Mouse (Mus musculus) T-cell, adult 2 months (primary cell): Measurements from ENCODE around the gene Arhgap18.
A peak's percentile ranks its signal among the peaks of the same experiment; 100 is the strongest.

ENCODE experiments used
- DNase-seq: peaks from one replicate; pipeline ENCODE4 v3.0.0; 2022; ENCODE audit warnings: low spot score

Arhgap18 gene

DNA sequence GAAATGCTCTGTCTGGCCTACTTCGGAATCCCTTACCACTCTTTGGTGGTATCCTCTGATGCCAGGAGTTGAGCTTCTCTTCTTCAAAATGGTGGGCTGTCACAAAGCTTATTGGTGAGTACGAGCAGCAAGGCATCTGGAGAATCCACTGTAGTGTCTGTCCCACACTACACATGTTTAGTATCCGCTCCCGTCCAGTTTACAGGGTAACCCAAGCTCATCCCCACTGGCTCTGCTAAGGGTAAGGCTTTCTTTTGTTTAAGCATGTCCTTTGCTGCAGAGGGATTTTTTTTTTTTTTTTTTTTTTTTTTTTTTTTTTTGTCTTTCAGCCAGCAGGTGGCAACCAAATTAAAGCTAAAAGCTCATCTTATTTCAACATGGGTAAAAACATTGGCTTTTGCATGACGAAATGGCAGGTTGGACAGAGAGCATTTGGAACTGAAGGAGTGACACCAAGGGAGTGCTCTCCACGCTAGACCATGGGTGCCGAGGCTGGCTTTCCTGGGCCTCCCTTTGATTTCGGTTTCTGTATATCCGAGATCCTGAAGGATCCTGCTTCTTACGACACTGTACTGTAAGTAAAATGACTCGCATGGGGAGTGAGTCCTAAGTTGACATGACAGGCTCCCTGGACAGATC is at the start of gene Arhgap18:
Gene Arhgap18 (plus strand): TSS at position 493 of the 639 bp plus-strand sequence.
- DNase-seq, result no peak

DNA sequence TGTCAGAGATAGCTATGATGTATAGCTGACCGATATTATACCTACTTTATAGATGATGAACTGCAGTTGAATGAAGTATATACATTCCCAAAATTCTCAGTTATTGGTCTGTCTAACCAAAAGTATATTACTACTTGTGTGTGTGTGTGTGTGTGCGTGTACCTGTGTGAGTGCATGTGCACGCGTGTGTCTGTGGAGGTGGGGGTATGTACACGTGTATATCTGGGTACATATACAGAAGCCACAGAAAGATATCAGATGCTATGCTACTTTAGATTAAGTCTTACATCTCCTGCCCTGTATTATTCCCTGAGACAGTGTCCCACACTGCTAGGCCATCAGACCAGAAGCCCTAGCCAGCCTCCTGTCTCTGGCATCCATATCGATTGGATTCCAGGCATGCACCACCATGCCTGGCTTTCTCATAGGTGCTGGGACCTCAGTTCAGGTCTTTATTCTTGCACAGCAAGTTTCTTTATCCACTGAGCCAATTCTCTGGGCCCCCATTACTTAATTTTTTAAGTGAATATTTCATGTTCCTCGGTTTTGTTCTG is 42.7 kb upstream of the Arhgap18 start:
- no peak for DNase-seq

DNA sequence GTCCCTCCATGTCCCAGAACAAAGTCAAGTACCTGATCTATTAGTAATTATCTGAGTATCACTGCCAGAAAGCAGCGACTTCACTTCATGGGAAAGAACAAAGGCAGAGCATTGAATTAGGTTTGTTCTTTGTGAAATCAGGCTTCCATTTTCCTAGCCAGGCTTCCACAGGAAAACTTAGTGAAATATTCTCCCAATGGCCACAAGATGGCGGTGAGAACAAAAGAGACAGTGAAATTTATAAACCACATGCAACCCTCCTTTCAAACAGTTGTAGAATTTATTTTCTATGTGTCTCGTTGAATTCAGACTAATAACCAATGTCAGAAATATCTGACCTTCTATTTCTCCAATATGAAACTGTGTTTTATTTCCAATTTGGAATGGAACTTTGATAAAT is 42.2 kb upstream of the Arhgap18 start:
- peak; percentile 15 for DNase-seq

DNA sequence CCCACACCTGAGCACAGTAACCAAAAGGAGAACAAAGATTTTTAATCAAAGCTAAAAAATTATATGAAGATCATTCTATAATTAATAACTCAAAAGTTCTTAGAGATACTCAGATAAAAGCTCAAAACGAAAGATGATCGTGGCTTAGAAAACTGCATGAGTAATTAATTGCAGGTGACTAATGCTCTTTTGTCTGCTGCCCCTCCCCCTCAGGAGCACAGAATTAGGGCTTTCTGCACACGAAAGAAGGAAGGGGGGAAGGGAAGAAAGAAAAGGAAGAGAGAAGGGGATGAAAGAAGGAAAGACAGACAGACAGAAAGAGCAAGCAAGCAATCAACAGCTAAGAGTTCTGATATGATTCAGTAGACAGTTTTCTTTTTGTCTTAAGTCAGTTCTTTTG is 39.2 kb upstream of the Arhgap18 start:
- no peak for DNase-seq

DNA sequence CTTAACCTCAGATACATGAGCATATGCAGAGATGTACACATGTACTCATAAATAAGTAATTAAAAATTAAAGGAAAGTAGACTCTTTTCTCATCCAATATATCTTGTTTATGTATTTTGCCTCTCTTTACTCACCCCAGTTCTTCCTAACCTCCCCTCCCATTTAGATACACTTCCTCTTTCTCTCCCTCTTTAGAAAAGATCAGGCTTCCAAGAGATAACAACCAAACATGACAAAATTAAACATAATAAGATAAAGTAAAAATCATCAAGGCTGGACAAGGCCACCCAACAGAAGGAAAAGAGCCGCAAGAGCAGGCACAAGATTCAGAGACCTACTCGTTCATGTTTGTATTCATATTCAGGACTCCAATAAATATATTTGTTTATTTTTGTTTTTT is 28.5 kb upstream of the Arhgap18 start:
- no peak for DNase-seq

DNA sequence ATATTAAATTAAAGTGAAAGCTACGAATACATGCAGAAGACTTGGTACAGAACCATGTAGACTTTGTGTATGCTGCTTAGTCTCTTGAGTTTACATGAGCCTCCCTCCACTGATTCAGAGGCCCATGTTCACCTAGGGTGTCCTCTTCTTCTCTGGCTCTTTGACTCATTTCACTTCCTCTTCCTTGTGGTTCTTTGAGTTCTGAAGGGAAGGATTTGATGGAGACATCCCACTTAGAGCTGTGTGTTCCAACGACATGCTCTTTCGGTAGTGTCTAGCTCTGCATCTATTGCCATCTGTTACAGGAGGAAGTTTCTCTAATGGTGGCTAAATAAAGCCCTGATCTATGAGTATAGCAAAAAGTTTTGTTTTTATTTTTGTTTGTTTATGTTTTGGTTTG is 28.0 kb upstream of the Arhgap18 start:
- DNase-seq, result no peak

DNA sequence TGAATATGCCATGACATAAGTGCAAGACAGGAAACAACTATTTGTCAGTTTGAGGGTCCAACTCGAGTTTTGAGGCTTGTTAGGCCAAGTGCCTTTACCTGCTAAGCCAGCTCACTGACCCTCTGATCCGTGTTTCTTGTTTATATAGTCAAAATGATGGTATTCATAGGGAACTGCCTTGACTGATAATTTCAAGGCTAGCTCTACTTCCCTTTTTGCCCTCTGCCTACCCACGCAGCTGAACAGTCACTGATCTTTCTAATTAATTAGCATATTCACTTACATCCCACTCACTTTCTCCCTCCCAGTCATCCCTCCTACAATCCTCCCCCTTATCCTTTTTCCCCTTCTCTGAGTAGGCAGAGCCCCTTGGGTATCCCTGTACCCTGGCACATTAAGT is 2.4 kb upstream of the Arhgap18 start:
- DNase-seq, result no peak

DNA sequence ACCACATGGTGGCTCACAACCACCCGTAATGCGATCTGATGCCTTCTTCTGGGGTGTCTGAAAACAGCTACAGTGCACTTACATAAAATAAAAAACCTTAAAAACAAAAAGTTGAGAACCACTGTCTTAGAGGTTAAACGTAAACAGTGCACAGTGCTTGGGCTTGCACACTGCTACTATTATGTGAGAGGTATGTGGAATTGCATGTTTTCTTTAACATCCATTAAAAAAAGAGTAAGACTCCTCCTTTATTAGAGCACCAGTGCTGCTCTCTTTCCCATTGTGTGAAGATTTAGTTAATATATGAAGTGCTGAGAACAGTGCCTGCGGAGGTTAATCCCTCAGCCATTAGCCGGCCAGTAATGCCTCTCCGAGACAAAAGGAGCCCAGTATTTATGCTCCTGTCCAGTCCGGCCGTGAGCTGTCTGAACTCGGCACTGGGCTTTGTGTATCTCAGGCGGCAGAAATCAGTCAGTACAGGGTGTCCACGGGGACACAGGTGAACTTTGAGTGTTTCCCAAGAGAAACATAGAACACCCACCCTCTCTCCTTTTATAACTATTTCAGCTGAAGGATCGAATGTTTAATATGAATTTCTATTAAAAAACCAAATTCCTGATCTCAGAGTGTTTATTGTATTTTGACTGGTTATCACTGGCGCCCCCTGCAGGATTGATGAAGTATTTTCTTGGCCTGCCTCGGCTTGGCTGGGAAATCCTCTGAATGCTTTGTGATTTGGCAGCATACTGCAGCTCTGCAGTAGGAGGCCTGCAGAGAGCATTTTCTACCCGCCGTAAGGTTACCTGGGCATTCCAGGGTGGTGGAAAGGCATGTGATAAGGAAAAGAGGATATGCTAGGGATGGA is 925 bp upstream of the Arhgap18 start:
- DNase-seq, result peak; percentile 36

DNA sequence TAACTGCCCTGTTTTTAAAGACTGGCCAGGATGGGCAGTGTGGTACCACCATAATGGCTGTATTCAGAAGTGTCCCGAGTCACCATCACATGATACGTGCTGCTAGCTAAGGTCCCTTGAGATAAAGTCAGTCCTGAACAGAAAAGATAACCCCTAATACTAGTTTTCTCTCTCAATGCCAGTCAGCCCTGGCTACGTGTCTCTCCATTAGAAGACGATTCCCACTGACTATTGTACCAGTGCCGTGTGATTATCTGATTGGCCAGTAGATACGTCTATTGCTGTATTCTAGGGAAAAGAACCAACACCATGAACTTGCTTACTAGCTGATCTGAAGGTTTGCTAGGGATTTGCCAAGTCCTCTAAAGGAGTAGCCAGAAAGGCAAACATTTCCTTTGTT is 785 bp downstream of the Arhgap18 start:
- no peak for DNase-seq

DNA sequence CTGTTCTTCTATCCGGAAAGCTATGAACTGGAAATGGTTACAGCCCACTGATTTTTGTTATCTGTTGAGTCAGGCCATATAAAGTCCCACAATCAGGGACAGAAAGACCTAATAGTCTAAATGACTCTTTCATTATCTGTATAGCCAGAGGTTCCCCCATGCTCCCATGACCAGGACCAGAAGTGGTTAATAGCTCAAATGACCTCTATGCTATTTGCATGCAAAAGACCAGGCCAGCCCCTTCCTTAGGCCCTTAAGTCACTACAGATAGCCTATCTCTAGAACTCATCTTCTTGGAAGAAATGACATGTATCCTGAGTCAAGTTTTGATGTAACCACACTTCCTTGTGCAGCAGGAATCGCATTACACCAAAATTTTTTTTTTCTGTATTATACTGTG is 4.0 kb downstream of the Arhgap18 start:
- no peak for DNase-seq

DNA sequence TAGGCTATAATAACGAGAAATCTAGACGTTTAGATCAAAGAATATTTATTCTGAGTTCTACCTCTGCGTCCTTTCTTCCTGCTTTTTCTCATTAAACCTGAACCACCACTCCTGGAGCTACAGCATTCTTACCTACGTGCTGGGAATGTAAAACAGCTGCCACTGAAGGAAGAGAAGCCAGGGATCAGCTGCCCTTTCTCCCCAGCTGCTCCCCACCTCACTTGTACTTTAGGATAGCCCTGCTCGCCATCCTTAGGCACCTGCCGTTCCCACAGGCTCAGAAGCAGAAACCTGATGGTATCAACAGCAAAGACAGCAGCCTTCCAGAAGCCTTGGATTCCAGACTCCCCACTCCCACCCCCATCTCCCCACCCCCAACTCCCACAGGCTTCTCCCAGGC is 6.2 kb downstream of the Arhgap18 start:
- DNase-seq, result no peak

DNA sequence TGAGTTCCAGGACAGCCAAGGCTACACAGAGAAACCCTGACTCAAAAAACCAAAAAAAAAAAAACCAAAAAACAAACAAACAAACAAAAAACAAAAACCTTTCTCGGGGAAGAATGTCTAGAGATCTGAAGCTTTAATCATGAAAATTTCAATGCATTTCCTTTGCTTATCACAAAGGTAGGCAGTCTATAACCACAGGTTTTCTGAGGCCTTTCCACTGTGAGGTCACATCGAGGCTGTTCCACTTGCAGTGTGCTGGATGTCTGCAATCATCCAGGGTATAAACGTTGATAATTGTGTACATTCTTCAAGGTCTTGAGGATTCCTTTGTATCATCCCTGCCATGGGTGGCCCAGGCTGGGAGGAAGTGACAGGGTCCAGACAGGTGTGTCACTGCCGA is 7.9 kb downstream of the Arhgap18 start:
- no peak for DNase-seq

DNA sequence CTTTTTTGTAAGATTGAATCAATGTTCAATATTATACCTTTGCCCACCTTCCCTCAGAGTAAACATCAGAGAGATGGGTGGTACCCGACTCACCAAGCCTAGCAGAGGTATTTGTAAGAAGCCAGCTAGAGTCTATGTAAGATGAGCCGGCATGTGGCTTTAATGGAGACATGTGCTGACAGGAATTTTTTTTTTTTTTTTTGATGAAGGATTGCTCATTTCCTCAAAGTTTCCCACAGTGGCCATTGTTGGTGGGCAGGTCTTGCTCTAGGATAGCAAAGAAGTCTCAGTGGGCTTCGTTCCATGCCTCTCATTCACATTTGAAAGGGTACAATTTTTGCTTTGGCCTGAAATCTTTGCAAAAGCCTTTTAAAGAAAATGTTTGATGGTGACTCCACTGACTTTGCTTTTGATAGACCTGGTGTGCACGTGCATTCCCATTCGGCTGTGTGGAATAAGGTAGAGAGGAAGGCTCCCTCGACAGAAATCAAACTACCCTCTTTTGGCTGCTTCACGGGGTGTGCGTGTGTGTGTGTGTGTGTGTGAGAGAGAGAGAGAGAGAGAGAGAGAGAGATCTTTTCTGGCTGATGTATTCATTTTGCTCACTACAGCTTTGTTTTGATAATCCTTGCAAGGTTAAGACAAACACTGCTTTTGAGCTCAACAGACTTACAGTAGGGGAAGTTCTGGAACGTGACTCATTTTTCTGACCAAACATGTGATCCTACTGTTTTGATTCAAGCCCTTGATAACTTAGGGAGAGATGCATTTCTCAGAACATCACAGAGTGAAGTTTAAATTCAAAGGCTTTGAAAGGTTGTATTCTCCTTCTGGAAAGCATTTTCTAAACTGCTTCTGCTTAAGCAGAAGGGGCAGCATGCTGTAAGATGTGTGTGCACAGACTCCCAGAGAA is 9.0 kb downstream of the Arhgap18 start:
- DNase-seq, result no peak

DNA sequence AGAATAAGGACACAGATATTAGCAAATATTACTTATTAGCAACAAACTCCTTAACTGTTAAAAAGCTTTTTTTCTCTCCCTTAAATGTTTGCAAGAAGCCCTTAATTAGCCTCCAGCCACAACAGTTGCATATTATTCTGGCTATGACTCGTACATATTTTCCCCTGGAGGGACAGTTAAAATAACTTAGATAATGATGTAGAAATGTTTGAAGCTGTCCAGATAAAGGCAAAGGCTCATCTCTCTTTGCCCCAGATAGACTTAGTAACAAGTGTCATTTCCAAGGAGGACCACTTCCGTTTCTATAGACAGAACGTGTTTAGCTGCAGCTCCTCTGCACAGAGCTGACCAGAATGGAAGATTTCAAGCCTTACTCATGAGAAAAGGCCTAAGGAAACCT is 14.0 kb downstream of the Arhgap18 start:
- no peak for DNase-seq

DNA sequence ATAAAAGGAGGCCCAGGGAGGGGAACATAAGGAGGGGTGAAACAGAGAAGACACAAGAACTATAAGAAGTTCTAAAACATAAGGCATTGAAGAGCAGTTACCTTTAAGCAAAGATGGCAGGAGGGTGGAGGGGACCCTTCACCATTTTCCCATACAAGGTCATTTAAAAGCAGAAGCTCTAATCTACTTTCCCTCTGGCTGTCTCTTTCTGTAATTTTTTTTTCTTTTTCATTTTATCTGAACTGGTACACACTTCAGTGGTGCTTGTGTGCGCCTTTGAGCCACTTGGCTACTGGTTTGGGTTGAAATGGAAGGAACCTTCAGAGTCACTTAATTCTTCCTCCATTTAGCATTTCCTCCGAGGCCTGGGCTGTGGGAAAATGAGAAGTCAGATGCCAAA is 15.7 kb downstream of the Arhgap18 start:
- no peak for DNase-seq

DNA sequence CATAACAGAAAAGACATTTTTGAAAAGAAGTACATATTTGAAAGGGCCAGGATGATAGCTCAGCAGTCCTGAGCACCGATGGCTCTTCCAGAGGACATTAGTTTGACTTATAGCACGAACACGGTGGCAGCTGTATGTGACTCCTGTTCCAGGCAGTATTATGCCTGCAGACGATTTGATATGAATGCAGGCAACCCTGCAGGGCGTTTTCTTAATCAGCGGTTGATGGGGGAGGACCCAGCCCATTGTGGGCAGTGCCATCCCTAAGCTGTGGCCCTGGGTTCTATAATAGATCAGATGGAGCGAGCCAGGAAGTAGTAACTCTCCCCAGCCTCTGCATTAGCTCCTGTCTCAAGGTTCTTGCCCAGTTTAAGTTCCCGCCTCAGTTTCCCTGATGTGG is 16.8 kb downstream of the Arhgap18 start:
- DNase-seq, result no peak

DNA sequence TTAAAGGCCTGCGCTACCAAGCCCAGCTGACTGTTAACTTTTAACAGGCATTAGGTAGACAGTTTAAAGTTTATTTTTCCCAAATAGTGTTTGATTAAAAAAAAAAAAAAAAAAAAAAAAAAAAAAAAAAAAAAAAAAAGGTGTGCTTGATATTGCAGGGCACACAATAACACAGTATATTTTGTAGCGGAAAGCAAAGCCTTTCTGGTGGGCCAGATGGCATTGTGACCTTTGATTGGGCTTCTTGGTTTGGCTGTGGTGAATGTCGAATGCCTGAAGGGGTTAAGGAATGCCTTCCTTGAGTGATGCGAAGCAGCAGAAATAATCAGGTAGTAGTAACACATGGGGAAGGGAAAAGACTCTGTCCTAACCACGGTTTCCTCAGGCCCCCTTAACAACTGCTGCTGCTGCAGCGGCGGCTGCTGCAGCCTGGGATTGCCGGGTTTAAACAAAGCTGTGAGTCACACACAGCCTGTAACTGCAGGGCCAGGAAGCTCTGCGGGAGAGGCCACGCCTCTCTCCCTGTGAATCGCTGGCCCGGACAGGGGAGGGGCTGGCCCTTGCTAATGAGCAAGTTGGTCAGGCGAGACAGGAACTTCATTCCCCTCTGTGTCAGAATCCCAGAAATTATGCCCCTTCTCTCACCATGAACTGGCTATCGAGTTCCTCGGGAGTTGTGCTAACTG is 18.9 kb downstream of the Arhgap18 start:
- DNase-seq, result peak; percentile 64

DNA sequence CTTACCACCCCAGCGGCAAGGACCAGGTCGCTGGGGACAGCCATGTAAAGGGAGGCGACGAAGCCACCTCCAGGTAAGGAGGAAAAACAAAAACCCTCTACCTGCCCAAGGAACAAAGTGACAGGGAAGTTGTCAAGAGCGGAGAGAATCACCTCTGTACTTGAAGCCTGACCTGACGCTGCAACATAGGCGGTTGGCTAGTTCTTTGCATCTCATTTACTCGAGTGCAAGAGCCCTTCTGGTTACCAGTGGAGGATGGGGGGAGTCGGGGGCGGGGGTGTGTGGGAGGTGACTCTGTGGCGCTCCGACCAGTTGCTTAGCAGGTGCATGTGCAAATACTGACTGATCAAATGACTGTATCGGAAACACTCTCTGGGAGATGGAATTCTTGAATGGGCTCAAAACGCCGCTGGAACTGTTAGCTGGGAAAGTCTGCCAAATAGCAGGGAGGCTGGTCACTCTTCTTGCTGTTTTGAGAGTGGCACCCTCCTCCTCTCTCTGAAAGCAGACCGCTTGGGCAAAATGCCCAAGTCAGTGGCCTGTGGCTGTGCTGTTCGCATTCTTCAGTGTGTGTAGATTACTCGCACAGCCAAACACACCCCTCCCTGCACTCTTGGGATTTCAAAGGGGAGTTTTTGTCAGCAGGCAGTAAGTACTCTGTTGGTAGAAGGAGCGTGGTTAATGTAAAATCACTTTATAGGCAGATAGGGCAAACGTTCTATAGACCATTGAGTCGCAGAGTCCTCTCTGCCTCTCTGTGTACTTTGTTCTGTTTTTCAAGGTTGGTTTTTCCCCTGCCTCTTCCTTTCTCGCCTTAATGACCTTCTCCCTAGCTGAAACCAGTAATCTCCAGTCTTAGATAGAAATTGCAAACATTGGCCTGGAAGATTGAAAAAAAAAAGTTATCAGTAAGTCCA is 19.7 kb downstream of the Arhgap18 start:
- DNase-seq, result peak; percentile 5

DNA sequence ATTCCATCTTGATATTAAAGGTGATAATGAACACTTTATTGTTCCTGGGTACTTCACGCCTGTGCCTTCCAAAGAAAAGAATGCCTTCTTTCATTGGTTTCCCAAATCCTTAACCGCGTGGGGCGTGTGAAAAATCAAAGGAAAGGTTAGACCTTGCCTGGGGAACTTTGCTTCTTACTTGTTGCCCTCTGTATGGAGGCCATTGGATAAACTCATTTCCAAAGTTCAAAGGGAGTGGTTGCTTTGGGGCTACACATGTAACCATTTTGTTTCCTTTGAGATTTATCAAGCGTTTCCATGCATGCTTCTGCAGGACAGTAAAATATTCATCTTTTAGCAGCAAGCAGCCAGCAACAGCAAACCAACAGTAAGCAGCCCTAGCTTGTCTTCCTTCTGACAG is 20.3 kb downstream of the Arhgap18 start:
- DNase-seq, result no peak

DNA sequence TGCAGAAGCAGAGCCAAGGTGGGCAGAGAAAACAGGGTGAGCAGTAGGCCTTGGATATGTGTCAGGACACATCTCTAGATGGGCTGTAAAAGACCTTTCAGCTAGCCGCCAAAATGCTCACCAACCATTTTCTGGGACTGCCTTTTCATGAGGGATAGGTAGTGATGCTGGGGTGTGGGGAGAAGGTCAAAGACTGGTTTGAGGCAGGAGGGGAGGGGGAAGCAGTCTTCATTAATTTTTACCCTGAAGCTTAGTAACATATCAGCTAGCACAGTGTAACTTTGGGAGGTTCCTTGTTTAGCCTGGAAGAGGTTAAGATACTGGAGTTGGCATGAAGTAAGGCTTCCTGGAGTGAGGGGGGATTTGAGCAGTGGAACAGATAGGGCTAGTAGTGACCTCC is 21.0 kb downstream of the Arhgap18 start:
- no peak for DNase-seq

DNA sequence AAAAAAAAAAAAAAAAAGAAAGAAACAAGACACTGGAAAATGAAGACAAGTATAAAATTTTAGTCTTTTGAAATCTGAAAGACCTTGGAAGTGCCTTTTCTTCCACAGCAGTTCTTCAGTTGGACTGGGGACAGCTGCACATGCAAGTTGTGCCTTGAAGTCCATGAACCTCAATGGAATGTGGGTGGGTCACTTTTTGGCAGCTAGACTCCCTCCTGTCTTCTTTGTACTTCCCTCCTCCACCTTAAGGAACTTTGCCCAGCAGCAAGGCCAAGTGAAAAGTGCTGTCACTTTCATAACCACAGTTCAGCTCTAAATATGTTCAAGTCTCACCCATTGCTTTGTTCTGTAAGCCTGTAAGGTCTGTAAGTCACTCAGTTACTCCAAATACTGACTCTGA is 23.2 kb downstream of the Arhgap18 start:
- DNase-seq, result no peak
